Mouse (Mus musculus): Measurements from ENCODE around the gene Klhl8.

- TF ChIP-seq POLR2A (IDR thresholded peaks at IDR 0.05; ENCODE audit: control insufficient read depth in 1 of 2, insufficient read depth in 1 of 2, low read depth in 1 of 2, low read length in 2 of 2, poor library complexity in 1 of 2), result no peak
- TF ChIP-seq USF1 (IDR thresholded peaks at IDR 0.05; ENCODE audit: low read depth, low read length), result no peak
- no peak for TF ChIP-seq KAT2A (conservative IDR thresholded peaks at IDR 0.05; ENCODE audit: low read depth, low read length)
- TF ChIP-seq CTCF (IDR thresholded peaks at IDR 0.05 in 2 of 3, conservative IDR thresholded peaks at IDR 0.05 in 1 of 3; ENCODE audit: control insufficient read depth in 1 of 3, insufficient read depth in 1 of 3, low read depth in 2 of 3, low read length in 3 of 3, poor library complexity in 1 of 3, severe bottlenecking in 1 of 3), result no peak
- TF ChIP-seq SMC3 (IDR thresholded peaks at IDR 0.05; ENCODE audit: low read depth, low read length), result no peak
- TF ChIP-seq EP300 (IDR thresholded peaks at IDR 0.05; ENCODE audit: low read depth in 1 of 2, low read length in 2 of 2), result no peak
- no peak for TF ChIP-seq ZNF384 (IDR thresholded peaks at IDR 0.05; ENCODE audit: low read depth, low read length)
- no peak for TF ChIP-seq TCF12 (IDR thresholded peaks at IDR 0.05; ENCODE audit: low read depth, low read length)
Observed at GRCm38 (mm10) chr5:103829158-103829557, 81.9 kb downstream of the Klhl8 start.
